Mouse (Mus musculus) induced T-regulatory cell, adult 2 months (primary cell): Measurements from ENCODE around the gene Cuedc1.

Source experiments
- DNase-seq: peaks from one replicate; pipeline ENCODE4 v3.0.0-alpha.2; 2012; ENCODE audit warnings: low read depth

Gene Cuedc1

GRCm38 (mm10) chr11:88086737-88087627 is 10.9 kb upstream of the Cuedc1 start:
- peak; percentile 91 for DNase-seq

DNA sequence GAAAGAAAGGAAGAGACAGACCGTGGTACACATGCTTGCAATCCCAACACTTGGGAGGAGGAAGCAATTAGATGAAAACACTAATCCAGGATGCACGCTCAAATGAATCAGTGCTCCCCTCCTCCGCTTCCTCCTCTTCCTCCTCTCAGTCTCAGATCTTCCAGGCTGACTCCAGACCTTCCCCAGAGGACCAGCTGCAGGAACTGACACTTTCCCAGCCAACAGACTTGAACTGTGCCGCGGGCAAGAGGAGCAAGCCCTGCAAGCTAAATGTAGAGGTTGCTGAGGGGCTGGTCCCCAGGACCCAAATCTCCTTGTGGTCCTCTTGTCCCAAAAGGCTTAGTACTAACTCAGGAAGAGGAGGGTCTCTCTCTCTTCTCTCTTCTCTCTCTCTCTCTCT is 8.7 kb upstream of the Cuedc1 start:
- DNase-seq = no peak

GRCm38 (mm10) chr11:88090293-88090692 is 7.6 kb upstream of the Cuedc1 start:
- no peak for DNase-seq

DNA sequence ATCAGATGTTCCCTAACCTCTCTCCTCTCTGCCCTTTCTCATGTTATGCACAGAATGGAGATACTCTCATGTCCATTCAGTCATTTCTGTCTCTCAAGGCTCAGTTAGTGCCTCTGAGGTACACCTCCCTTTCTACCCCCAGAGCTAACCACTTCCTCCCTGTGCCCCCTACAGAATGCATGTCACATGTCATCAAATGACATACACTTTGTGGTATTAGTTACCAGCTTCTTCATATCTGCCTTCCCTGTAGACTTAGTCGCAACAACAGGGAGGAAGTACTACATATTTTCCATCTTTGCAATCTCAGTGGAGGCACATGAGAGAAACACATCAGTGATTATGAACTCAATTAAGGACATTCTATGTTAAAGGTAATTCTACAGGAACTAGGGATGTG is 5.9 kb upstream of the Cuedc1 start:
- DNase-seq = peak; percentile 33

DNA sequence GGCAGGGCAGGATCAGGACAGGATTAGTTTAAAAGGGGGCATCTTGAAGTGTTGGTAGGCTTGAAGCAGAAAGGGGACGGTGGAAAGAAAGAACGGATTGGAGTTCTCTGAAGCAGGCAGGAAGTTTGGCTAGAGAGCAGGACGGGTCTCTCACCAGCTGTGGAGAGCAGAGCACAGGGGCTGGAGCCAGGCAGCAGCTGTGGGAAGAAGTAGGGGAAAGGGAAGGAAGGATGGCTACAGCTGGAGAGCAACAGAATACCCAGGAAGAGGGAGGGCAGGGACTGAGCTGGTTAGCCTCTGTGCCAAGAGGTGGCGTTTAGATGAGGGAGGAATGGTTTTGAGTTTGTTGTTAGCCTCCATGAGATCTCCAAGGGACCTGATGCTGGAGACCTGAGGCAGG is 685 bp upstream of the Cuedc1 start:
- DNase-seq = no peak

DNA sequence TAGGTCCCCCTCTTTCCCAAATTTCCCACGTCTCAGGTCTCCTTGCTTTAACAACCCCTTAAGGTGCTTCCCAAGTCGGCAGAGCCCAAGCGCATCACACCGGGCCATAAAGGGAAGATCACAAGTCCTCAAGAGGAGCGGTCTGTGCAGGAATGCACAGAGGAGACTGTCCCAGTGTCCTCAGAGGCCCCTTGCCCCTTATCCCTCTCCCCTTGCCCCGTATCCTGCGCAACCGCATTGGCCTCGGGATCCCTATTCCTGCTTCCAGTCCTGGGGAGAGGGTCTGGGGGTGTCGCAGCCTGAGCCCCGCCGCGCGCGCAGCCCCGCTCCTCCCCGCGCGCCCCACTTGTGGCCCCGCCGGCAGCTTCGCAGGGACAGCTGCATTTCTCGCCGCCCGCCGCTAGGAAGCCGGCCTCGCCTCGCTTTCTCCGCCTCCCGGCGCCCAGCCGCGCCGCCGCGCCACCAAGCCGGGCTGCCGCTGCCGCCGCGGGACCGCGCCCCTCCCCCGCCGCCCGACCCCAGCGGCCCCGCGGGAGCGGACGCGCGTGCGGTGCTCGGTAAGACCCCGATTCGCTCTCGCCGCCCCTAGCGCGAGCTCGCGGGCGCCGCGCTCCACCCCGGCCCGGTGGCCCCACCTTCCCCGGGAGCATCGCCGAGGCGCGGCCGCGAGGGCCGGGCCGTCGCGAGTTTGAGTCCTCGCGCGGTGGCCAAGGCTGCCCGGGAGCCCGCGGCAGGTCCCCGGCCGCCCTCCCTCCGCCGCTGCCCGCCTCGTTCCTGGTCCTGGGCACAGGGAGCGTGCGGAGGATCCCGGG is 1.1 kb downstream of the Cuedc1 start:
- peak; percentile 79 for DNase-seq

DNA sequence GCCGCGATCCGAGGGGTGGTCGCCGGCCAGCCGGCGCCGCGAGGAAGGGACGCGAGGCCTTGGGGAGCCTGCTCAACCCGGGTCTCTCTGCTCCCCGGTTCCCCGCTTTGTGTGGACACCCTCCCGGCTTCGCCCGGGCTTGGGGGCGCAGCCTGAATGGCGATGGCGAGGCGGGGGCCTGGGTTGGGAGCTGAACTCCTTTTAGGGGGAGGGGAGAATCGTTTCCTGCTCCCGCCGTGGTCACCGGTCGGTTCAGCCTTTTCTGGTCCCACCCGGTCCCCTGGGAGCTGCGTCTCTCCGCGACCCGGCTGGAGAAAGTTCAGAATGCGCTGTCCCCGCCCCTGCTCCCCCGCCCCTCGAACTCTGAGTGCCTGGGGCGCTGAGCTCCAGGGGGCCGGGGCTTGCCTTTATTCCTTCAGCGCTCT is 1.8 kb downstream of the Cuedc1 start:
- DNase-seq = peak; percentile 41

DNA sequence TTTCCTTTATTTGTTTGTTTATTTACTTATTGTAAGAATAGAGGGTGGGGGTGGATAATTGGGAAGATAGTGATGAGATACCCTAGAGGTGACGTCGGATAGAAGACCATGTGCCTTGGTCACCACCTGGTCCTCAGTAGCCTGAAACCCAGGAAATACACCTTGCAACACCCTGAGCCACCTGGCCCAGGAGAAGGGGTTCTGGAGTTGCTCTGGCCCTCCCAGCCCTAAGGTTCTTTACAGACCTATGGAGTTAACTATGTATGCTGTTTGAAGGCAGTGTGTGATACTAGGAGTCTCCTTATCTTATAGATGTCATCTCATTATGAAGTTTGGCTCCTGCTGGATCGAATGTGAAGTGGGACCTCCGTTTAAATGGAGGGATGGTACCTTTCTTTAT is 2.3 kb downstream of the Cuedc1 start:
- DNase-seq = peak; percentile 29

DNA sequence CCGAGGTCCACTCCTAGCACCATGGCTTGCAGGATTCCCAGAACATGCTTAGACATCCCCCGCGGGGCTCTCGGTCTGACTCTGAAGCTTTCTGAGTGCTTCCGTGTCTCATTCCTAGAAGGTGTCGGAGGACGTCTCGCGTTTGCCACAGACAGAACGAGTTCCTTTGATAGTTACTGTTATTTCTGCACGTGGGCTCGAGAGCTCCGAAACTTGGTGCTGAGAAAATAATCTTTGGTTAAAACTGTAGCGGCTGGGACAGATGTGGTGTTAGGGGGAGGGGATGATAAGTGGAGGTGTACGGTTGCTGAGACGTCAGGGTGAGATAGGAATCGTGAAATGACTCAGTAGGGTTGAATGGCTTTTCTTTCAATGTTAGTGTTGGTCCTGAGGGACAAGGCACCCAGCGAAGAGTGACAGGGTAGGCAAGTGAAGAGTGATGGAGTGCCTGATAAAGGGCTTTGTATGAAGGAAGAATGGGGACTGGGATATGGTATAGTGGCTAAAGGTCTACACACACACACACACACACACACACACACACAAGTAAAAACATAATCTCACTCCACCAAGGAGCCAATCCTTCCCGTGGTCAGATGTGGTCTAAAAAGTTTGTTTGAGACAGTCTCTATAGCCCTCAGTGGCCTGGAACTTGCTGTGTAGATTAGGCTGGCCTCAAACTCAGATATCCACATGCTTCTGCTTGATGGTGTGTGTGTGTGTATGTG is 5.5 kb downstream of the Cuedc1 start:
- peak; percentile 81 for DNase-seq

- DNase-seq = peak; percentile 44
These were observed 7.8 kb downstream of the Cuedc1 start for GRCm38 (mm10) chr11:88105494-88106291.

GRCm38 (mm10) chr11:88106292-88106554 is 8.4 kb downstream of the Cuedc1 start:
- no peak for DNase-seq

- peak; percentile 79 for DNase-seq
These were observed 9.5 kb downstream of the Cuedc1 start for GRCm38 (mm10) chr11:88107365-88107764.

GRCm38 (mm10) chr11:88110031-88110594 is 12.3 kb downstream of the Cuedc1 start:
- DNase-seq = peak; percentile 46

DNA sequence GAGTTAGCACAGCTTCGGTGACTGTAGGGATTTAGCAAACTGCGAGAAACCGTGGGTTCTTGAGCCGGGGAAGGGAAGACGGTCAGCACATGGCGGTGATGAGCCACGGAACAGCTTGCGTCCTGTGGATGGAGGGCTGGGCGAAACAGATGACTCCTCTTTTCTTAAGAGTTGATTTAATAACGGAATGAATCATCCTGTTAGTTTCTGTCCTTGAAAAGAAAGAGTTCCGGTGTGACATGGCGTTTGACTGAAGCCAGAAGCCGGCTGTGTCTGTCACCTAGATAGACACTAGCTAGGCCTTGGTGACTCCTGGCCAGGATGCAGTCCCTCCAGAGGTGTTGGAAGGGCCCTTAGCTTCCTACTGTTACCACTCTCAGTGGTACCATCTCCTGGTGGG is 14.2 kb downstream of the Cuedc1 start:
- no peak for DNase-seq

GRCm38 (mm10) chr11:88112677-88113333 is 14.9 kb downstream of the Cuedc1 start:
- no peak for DNase-seq

DNA sequence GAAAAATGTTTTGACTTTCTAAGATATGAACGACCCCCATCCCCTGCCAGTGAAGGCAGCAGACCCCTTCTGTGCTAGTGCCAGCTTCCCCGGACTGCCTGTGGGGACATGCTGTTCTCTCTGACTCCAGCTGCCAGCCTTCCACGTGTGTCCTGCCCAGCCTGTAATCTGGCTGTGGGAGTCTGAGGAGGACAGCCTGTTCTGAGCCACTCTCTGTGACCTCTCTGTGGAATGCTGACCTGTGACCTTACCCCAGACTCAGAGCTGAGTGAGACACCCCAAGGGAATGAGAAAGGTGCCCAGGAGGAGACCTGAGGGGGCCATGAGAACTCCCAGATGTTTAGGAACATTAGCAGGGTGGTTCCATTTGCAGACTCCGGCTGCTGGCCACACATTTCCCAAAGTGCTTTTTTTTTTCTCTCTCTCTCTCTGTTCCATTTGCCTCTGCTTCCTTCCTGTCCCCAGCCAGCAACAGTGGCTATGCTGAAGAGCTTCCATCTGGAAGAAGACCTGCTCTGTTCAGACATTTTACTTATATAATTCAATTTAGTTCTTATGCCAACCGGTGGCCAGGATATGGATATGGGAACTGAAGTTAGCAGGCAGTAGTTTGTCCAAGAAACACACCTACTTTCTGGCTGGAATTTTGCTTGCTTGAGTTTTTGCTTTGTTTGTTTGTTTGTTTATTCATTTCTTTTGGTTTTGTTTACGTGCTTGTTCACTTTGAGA is 15.8 kb downstream of the Cuedc1 start:
- no peak for DNase-seq

DNA sequence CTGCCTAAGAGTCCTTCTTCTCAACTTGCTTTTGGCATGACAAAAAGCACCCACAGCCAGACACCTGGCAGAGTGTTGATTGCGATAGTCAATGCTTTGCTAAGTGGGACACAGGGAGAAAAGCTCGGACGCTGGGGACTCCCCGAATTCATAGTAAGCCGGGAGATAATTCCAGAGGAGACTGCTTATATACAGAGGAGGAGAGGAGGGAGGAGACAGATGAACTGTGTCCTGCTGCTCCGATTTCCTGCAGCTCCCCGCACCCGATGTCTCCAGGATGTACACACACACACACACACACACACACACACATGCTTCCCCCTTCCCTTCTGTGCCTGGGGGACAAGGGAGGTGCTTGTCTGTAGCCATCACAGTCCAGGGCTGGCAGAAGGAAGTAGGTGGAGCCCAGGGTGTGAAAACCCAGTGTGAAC is 17.0 kb downstream of the Cuedc1 start:
- no peak for DNase-seq

DNA sequence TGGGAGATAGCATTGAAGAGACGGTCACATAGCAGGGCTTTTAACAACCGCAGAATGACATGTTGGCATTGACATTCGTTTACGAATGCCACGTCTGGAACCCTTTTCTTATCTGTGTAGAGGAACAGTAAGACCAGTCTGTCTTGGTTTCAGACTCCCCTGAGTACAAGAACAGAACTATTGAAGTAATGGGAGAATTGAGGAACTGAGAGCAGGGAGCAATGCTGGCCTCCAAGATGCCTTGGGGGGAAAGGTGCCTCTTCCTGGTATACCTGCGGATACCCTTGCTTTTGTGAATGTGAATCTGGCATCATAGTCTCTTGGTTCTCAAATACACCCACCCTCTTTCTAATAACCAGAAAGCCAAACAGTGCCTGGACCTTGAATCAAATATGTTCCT is 18.7 kb downstream of the Cuedc1 start:
- no peak for DNase-seq

GRCm38 (mm10) chr11:88117356-88118090 is 19.7 kb downstream of the Cuedc1 start:
- no peak for DNase-seq

- no peak for DNase-seq
These were observed 20.2 kb downstream of the Cuedc1 start for GRCm38 (mm10) chr11:88118091-88118440.
